Mouse (Mus musculus): Measurements from ENCODE around the gene Fmod.

Fmod gene

GRCm38 (mm10) chr1:134076789-134077188 is 39.7 kb downstream of the Fmod start:
- DNase-seq (ENCODE audit: low read depth, low spot score) = no peak

- DNase-seq (ENCODE audit: low read depth, low spot score) = no peak
Observed at GRCm38 (mm10) chr1:134077389-134078060, 40.5 kb downstream of the Fmod start.

- no peak for DNase-seq (ENCODE audit: low read depth, low spot score)
Observed at GRCm38 (mm10) chr1:134078061-134078795, 41.2 kb downstream of the Fmod start.

- peak; percentile 95 for DNase-seq (ENCODE audit: low read depth, low spot score)
Observed at GRCm38 (mm10) chr1:134078802-134079476, 41.9 kb downstream of the Fmod start, which contains the start of gene Btg2. Btg2 (minus strand) TSS chr1:134079120.

- DNase-seq (ENCODE audit: low read depth, low spot score) = no peak
Observed at GRCm38 (mm10) chr1:134079477-134080163, 42.6 kb downstream of the Fmod start.

- DNase-seq (ENCODE audit: low read depth, low spot score) = no peak
Observed at GRCm38 (mm10) chr1:134080406-134080805, 43.4 kb downstream of the Fmod start.

GRCm38 (mm10) chr1:134080881-134081450 is 43.9 kb downstream of the Fmod start:
- DNase-seq (ENCODE audit: low read depth, low spot score) = no peak

- DNase-seq (ENCODE audit: low read depth, low spot score) = no peak
Observed at GRCm38 (mm10) chr1:134082987-134083516, 46.0 kb downstream of the Fmod start.

GRCm38 (mm10) chr1:134083676-134084075 is 46.6 kb downstream of the Fmod start:
- no peak for DNase-seq (ENCODE audit: low read depth, low spot score)

GRCm38 (mm10) chr1:134084128-134084527 is 47.1 kb downstream of the Fmod start:
- DNase-seq (ENCODE audit: low read depth, low spot score) = no peak

GRCm38 (mm10) chr1:134086017-134086416 is 49.0 kb downstream of the Fmod start:
- no peak for DNase-seq (ENCODE audit: low read depth, low spot score)

- DNase-seq (ENCODE audit: low read depth, low spot score) = no peak
Observed at GRCm38 (mm10) chr1:134086811-134087398, 49.9 kb downstream of the Fmod start.

- no peak for DNase-seq (ENCODE audit: low read depth, low spot score)
Observed at GRCm38 (mm10) chr1:134089074-134089473, 52.0 kb downstream of the Fmod start.

GRCm38 (mm10) chr1:134091851-134092250 is 54.8 kb downstream of the Fmod start:
- DNase-seq (ENCODE audit: low read depth, low spot score) = no peak

GRCm38 (mm10) chr1:134092368-134092767 is 55.3 kb downstream of the Fmod start:
- no peak for DNase-seq (ENCODE audit: low read depth, low spot score)

- peak; percentile 84 for DNase-seq (ENCODE audit: low read depth, low spot score)
Observed at GRCm38 (mm10) chr1:134092852-134093770, 56.1 kb downstream of the Fmod start.

GRCm38 (mm10) chr1:134093771-134094526 is 56.9 kb downstream of the Fmod start:
- no peak for DNase-seq (ENCODE audit: low read depth, low spot score)

GRCm38 (mm10) chr1:134095033-134095612 is 58.1 kb downstream of the Fmod start:
- DNase-seq (ENCODE audit: low read depth, low spot score) = no peak

GRCm38 (mm10) chr1:134095721-134096120 is 58.7 kb downstream of the Fmod start:
- DNase-seq (ENCODE audit: low read depth, low spot score) = no peak

Measured in forelimb bud, embryonic 11.5 days (tissue).